Mouse (Mus musculus) layer of hippocampus, adult 8-10 months (tissue): ENCODE measurements around the gene Rcan2. TPM values are rescaled to one million over a fixed set of nuclear protein-coding genes. Genes with fewer than 3 reads are reported as not detected.

Experiments used
- DNase-seq, 2 experiments: peaks; one replicate each; pipeline ENCODE4 v3.0.0; 2022; ENCODE audit warnings: low spot score in 2 of 2
- total RNA-seq, 4 experiments: library from RNA; stranded (reverse); gene quantifications; 2 replicates each; pipeline ENCODE4 v1.2.4; 2022

Gene Rcan2
- total RNA-seq, result 100 to 1,000 TPM in 2 of 4 experiments, 10 to 100 TPM in 2; 96.1 to 102 (median 98.4) TPM

GRCm38 (mm10) chr17:43801077-43801476, at the start of gene Rcan2:
Gene Rcan2 (plus strand): TSS chr17:43801351.
- peak in 1 of 2 experiments; percentile 33 for DNase-seq

GRCm38 (mm10) chr17:43752811-43753210, 48.3 kb upstream of the Rcan2 start:
- DNase-seq, result no peak

GRCm38 (mm10) chr17:43754687-43755086, 46.5 kb upstream of the Rcan2 start:
- no peak for DNase-seq

- no peak for DNase-seq
Measured at GRCm38 (mm10) chr17:43758607-43759259, 42.4 kb upstream of the Rcan2 start.

GRCm38 (mm10) chr17:43784531-43784930, 16.6 kb upstream of the Rcan2 start:
- no peak for DNase-seq

- no peak for DNase-seq
Measured at GRCm38 (mm10) chr17:43788222-43788621, 12.9 kb upstream of the Rcan2 start.

- DNase-seq, result no peak
Measured at GRCm38 (mm10) chr17:43789376-43789775, 11.8 kb upstream of the Rcan2 start.

- DNase-seq, result no peak
Measured at GRCm38 (mm10) chr17:43791751-43792150, 9.4 kb upstream of the Rcan2 start.

- DNase-seq, result no peak
Measured at GRCm38 (mm10) chr17:43794731-43795280, 6.3 kb upstream of the Rcan2 start.

GRCm38 (mm10) chr17:43801595-43802373, 633 bp downstream of the Rcan2 start:
- peak in 1 of 2 experiments; percentile 17 for DNase-seq

- no peak for DNase-seq
Measured at GRCm38 (mm10) chr17:43802414-43802813, 1.3 kb downstream of the Rcan2 start.

GRCm38 (mm10) chr17:43803111-43803510, 2.0 kb downstream of the Rcan2 start:
- DNase-seq, result no peak

- no peak for DNase-seq
Measured at GRCm38 (mm10) chr17:43803764-43804163, 2.6 kb downstream of the Rcan2 start.

GRCm38 (mm10) chr17:43806841-43807240, 5.7 kb downstream of the Rcan2 start:
- no peak for DNase-seq

GRCm38 (mm10) chr17:43811453-43811852, 10.3 kb downstream of the Rcan2 start:
- DNase-seq, result no peak

- no peak for DNase-seq
Measured at GRCm38 (mm10) chr17:43815376-43815775, 14.2 kb downstream of the Rcan2 start.

GRCm38 (mm10) chr17:43816480-43816879, 15.3 kb downstream of the Rcan2 start:
- no peak for DNase-seq

- DNase-seq, result no peak
Measured at GRCm38 (mm10) chr17:43817171-43817570, 16.0 kb downstream of the Rcan2 start.

- DNase-seq, result no peak
Measured at GRCm38 (mm10) chr17:43818390-43818789, 17.2 kb downstream of the Rcan2 start.

GRCm38 (mm10) chr17:43820904-43821303, 19.8 kb downstream of the Rcan2 start:
- DNase-seq, result peak in 1 of 2 experiments; percentile 18

- DNase-seq, result no peak
Measured at GRCm38 (mm10) chr17:43822207-43822606, 21.1 kb downstream of the Rcan2 start.

- no peak for DNase-seq
Measured at GRCm38 (mm10) chr17:43822630-43823029, 21.5 kb downstream of the Rcan2 start.
